Mouse (Mus musculus) inflammation-experienced regulatory T-cells, adult 6 months (primary cell): ENCODE data around the gene Pyroxd1. TPM values are rescaled to one million over a fixed set of nuclear protein-coding genes. Genes with fewer than 3 reads are reported as not detected.
A peak's percentile ranks its signal among the peaks of the same experiment; 100 is the strongest.

Source experiments
- ATAC-seq: one replicate; pipeline ENCODE4 v1.8.0; 2017
- polyA plus RNA-seq, 3 experiments: library from polyadenylated mRNA; unstranded; fragments of 100-300 nt; shearing (Covaris generic); gene quantifications; one replicate each; pipeline ENCODE4 v1.2.1; 2017

The Pyroxd1 gene
- polyA plus RNA-seq, 3 experiments from 2014 or later = 18.2 to 20.5 (median 19.7) TPM

DNA sequence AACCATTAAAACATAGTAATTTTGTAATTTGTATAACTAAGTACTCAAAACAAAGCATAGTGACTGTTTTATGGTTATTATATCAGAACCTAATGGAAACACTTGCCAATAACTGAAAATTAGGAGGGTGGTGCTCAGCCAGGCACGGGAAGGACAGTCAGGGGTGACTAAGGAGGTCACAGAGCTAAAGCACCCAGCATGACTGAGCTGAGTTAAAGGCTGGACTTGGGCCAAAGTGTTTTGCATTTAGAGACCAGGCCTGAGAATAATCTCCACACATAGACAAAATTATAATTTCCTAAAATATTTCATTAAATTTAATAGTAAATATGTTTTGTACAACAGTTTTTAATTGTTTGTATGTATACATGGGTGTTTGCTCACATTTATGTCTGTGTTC, 31.6 kb downstream of the Pyroxd1 start:
- ATAC-seq = no peak

DNA sequence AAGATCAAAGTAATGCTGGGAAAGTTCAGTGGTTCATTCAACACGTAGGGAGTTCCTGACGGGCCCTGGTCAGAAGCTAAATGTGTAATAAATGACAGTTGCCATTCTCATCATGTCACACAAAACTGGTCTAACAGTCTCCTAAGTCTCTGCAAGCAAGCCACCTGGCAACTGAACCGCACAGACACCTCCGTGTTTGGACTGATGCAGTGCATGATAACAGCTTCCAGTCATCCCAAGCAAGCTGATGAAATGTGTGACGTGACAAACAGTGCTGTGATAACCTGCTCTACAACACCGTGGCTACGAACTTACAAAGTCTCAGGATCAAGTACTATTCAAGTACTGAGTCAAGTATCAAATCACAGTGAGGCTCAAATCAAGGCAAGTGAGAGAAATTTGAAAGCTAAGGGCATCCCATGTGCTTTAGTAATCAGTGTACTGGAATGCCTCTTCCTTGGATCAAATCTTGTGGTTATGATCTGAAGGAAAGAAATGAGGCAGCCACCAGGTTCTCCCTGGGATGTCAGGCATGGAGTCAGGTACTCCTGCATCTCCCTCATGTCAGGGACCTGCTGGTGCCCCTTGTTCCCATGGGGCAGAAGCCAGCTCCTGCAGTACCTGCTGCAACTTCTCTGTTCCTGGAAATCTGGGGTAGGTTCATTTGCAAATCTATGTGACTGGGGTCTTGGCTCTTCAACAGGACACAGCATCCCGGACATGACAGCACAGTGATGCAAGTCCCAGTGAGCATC, 33.3 kb downstream of the Pyroxd1 start:
- no peak for ATAC-seq

DNA sequence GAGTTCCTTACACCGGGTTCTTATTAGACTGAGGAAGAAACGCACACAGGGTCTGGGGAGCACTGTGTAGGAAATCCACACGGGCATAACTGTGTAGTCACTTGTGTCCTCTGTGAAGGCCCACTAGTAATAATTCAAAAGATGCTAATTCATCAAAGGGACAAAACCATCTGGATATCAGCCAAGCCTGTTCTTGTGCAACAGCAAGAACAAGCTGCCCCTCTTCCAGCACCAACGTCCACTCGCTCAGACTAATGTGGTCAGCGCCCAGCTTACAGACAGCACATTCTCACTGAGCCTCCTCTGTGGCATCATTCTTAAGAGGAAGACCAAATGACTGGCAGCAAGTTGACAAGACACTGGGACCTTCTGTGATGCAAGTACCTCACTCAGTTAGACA, 34.5 kb downstream of the Pyroxd1 start:
- ATAC-seq = no peak

DNA sequence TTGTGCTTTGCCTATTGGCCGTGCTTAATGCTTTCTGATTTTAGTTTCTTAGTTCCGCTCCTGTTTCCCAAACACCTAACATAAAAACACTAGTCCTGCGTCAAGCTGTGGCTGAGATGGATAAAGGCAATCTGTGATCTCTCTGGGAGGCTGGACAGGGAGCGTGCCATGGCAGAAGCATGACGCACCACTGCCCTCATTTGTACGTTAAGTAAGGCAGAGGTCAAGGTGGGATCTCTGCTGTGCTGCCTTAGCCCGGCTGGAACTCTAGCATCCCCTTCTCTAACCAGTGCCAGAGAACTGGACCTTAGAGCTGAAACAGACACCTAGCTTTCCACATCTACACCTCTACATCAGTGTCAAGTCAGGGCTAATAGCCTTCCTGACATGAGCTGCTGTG, 36.2 kb downstream of the Pyroxd1 start:
- no peak for ATAC-seq

DNA sequence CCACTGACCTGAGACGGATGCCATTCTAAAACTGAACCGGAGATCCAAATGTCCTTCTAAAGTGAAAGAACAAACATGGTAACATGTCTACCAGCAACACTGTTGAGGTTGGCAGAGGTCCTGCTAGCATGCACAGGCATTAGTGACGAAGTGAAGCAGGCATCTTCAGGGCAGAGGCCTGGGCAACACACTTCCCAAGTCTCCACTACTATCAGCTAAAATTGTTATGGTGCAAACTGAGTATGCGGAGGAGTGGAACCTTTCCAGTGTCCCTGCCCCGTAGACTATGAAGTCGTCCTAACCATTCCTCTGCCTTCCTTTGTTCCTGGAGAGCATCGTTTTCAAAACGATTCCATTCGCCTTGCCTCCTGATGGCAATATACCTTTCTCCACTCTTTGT, 39.1 kb downstream of the Pyroxd1 start:
- no peak for ATAC-seq

DNA sequence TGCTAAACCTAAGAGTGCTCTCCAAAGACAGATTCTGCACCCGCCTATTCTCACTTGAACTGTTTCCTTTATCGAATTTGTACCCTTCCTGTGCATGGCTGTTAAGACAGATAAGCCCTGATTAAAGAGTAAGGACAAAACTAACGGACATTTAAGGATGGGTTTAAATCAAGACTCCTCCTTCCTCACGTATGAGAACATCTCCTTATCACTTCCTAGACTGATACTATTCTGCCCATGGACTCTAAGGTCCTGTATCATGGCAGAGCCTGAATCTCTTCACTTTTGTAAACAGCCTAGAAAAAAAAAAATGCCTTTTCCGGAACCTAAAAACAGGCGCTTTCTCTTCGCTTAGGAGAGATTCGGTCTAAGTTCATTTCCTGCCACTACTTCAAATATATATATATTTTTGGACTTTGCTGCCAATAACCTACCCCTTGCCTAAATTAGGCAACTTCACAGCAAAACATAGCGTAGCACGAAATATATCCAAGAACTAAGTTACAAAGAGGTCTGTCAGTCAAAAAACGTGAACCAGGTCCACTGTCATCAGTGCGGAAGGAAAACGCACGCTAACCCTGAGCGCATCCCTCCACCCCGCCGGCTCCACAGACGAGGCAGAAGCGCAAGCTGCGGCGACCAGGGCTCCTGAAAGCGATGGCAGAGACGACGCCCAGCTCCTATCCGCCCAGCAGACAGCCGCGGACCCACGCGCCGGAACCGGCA, 41.0 kb downstream of the Pyroxd1 start:
- no peak for ATAC-seq

DNA sequence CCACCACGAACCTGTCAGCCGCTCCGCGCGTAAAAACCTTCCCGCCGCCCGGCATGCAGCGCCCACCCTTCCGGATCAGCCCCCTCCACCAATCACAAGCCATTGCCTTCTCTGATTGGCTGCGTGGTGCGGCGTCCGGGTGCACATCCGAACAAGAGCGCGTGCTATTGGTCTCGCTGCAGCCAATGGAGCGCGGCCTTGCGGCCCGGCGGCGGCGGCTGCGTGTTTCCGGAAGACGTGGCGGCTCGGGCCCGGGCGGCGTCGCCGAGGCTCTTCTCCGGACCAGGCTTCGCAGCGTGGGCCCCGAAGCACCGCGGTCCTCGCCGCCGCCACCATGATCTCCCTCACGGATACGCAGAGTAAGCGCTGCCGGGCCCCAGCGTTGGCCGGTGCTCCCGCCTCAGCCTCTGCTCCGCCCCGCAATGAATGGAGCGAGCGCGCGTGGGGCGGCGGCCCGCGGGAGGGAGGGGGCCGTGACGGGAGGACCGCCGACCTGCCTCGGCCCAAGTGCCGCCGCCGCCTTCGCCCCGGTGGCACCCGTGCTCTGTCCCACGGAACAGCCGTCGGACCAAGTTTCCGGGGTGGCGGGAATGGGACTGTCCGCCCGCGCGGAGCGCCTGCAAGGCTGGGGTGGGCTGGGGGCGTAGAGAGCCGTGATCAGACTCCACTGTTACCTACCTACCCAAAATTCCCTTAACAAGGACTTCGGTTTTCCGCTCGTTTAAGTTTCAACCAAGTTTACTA, 41.7 kb downstream of the Pyroxd1 start, which contains the start of the genes Recql and Golt1b:
TSS of gene Recql (minus strand) at position 77 of the 744 bp plus-strand sequence.
TSS of gene Golt1b (plus strand) at position 211 of the 744 bp plus-strand sequence.
- ATAC-seq = peak; percentile 97

DNA sequence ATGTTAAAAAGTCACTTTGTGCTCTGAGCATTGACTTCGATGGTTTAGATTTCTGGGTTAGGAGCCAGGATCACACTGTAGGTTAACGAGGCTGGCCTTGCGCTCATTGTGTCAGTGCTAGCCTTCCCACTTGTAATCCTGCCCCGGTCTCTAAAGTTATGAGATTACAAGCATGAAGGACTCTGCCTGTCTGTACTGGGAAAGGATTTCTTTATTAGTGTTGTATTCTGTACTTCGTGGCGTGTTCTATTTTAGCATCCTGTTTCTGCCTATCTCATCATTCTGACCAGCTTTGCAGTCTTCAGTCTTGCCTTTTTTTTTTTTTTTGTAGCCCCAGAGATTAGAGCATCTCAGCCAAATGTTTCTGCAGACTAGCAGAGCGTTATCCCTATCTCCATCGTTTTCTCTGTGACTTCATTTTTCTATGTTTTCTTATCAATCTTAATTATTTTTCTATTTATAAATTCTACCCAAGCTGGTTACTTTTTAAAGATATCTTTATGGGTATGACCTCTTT, 42.4 kb downstream of the Pyroxd1 start:
- ATAC-seq = no peak

DNA sequence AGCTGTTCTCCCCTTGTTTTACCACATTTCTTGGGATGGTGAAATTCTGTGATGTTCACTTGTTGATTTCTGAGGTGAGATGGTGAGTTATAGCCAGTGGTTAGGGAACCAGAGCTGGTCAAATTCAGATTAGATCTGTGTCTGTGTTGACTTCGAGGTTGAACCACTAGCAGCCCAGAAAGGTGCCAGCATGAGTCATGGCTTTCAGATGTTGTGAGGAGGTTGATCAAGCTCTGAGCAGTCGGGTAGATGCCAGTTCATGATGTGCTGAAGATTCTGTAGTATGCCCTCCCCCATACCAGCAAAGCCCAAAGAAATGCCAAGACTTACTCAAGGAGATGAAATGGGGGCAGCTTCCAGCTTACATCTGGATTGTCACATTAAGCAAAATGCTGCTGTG, 43.6 kb downstream of the Pyroxd1 start:
- ATAC-seq = no peak

DNA sequence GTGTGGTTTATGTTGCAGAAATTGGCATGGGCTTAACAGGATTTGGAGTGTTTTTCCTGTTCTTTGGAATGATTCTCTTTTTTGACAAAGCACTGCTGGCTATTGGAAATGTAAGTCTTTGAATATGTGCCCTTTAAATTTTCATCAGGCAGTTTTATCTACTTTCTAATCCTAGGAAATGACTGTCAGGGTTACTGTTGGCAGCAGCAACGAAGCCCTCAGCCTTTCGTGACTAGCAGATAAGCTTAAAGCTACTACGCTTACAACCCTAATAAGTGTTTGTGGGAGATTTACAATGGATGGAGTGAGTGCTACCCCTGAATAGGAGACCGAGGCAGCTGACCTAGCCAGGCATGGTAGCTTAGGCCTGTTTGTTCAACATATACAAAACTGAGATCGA, 46.9 kb downstream of the Pyroxd1 start:
- no peak for ATAC-seq

DNA sequence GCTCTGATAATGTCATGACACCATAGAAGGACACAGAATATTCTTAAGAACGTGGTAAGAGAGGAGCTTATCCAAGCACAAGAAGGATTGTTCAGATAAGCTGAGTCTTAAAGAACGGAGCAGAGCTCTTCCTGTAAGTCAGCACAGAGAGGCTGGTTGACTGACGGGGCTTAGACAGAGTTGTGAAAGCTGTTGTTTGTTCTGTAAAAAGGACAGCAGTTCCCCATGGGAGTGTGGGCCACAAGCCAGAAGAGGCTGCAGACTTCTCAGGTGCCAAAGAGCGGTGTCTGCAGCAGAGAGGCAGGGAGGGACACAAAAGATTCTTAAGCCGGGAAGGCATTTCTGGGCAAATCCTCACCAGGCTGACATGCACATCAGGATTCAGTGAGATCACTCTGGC, 49.2 kb downstream of the Pyroxd1 start:
- no peak for ATAC-seq

DNA sequence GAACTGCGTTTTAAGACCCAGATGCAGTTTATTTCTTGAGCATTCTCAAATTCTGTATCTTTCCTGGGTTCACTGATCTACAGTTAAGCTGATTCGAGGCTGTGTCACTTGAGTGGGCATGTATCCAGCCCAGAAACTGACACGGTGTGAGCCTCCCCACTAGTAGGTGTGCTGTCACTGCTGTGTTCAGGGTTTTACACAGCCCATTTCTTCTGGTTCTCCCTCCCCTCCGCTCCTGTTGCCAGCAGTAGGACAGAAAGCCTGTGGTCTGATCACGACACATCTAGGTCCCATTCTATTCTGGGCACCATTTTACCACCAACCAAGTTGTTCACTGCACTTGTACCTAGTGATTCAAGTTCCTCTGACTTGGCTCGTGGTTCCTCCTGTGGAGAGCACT, 50.3 kb downstream of the Pyroxd1 start:
- no peak for ATAC-seq

DNA sequence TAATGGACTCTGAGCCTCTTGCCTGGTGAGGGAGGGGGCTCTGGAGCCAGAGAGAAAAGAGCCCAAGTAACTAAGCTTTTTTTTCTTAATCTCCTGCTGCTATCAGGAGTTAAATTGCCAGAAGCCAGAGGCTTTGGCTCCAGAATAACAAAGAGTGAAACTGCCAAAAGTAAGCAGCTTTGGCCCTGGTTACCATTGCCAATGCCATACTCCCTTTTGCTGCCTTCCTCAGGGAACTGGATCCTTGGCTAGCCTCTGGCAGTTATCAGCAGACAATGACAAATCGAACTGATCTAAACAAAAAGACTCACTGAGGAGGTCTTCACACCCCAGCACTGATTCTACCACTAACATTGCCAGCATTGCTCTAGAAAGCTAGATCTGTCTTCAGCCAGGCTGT, 65.7 kb downstream of the Pyroxd1 start:
- no peak for ATAC-seq

Other genes starting within 250 kb of the Pyroxd1 start
- 1 to 10 TPM in 1 of 3 experiments, under 1 TPM in 1, not detected in 1; 0.79 to 2.5 TPM for gene Slco1a6, start 137.1 kb upstream of the Pyroxd1 start, polyA plus RNA-seq
- not detected for gene Iapp, start 47.2 kb upstream of the Pyroxd1 start, polyA plus RNA-seq
- gene Slco1a5, start 22.7 kb upstream of the Pyroxd1 start, polyA plus RNA-seq = not detected
- gene Recql, start 41.4 kb downstream of the Pyroxd1 start, polyA plus RNA-seq = 10 to 100 TPM; 47.8 to 55.2 (median 52.4) TPM
- 10 to 100 TPM; 46.3 to 72.5 (median 52.9) TPM for gene Golt1b, start 41.6 kb downstream of the Pyroxd1 start, polyA plus RNA-seq
- gene Spx, start 67.8 kb downstream of the Pyroxd1 start, polyA plus RNA-seq = 1 to 10 TPM in 2 of 3 experiments, under 1 TPM in 1; 0.89 to 2.3 (median 1.1) TPM
- not detected for gene Gys2, start 127.5 kb downstream of the Pyroxd1 start, polyA plus RNA-seq
- gene Ldhb, start 162.3 kb downstream of the Pyroxd1 start, polyA plus RNA-seq = 100 to 1,000 TPM in 2 of 3 experiments, 10 to 100 TPM in 1; 58.7 to 153 (median 114) TPM
- gene Kcnj8, start 226.0 kb downstream of the Pyroxd1 start, polyA plus RNA-seq = under 1 TPM in 1 of 3 experiments, not detected in 2; 0.19 TPM